Mouse (Mus musculus) spleen, adult 2 months (tissue): ENCODE measurements around the gene Ubald2.

Experiments used
- CTCF ChIP-seq: fragments of 200-500 bp; IDR thresholded peaks from 2 replicates; pipeline ENCODE4 v1.5.1; 2011; ENCODE audit warnings: mild to moderate bottlenecking, inconsistent platforms; ENCODE audit not compliant: insufficient read depth, insufficient read length, insufficient replicate concordance; ENCODE audit errors: extremely low read depth
- POLR2A ChIP-seq: fragments of 200-500 bp; IDR thresholded peaks from 2 replicates; pipeline ENCODE4 v1.6.1; 2011; ENCODE audit warnings: low read depth, low read length, inconsistent platforms

DNA sequence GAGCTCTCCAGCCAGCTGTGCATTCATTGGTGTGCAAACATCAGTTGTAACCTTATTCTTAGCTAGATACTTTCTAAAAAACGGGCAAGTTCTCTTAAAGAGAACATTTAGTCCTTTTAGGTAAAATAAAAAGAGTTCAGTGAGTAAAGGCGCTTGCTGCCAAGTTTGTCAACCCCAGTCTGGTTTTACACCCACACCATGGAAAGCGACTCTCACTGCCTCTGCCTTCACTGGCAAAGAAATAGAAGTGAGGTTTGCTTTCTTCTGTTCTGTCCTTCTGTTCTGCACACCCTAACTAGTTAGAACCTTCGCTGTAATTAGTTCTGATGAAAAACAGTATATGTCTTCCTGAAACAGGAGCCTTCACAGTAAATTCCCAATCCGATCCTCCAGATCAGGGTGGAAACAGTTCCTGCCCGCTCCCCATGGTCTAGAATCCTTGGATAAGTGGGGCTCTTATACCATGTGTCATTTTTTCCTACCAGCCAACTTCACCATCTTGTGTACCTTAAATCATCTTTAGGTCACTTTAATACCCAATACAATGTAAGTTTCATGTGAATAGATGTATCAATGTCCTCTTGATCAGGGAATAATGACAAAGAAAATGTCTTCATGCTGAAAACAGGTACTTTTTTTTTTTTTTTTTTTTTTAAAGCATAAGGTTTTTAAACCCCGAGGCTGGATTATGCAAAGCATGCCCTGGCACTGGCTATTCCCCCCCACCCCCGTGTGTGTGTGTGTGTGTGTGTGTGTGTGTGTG is 1.1 kb upstream of the Ubald2 start:
- no peak for TF ChIP-seq POLR2A
- no peak for TF ChIP-seq CTCF
